Mouse (Mus musculus) T-helper 2 cell (primary cell): ENCODE measurements around the gene Rgs9bp.
"Not testable (repeated sequence)": the region's sequence is repeated elsewhere in the genome, so short reads cannot be mapped to it uniquely, and the experiment has no call there.

Experiments
- in situ Hi-C: fragments of 300-600 bp; cut with MboI, MseI; formaldehyde crosslinking; loops from one replicate; pipeline ENCODE4 v1.15.1; 2025; ENCODE audit warnings: high pct_unique_total_duplicates

The Rgs9bp gene

DNA sequence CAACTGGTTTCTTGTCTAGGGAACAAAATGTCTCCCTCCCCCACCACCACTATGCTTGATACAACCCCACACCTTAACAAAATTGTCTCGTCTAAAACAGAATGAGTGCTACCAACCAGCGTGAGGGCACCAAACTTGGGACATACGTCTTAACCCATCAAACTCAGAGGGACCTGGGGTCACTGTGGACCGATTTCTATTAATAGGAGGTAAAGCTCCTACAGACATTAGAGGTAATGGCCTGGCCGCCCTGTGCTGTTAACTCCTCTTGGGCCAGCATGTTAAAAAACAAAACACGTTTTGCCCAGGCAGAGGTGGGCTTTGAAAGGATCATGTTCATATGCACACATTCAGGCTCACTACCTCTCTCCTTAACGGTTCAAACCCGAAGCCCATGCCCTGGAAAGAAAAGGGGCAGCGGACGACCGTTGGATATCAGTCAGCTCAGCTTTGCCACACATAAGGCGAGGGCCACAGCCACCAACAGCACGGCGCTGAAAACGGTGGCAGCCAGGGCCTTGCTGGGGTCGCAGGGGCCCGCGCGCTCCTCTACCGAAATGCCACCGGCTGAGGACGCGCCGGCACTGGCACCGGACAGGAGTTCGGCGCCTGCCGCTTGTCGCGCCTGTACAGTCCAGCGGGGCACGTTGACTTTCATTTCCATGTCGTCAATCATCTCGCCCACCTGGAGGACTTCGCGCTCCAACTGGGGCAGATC, 1.2 kb downstream of the Rgs9bp start:
- in situ Hi-C loops = loop anchor here (10.0 kb wide), 1 partner anchor 269 kb away; the partner anchor contains the start of gene Gpatch1

GRCm38 (mm10) chr7:35583476-35584025, 1.8 kb downstream of the Rgs9bp start:
- in situ Hi-C loops = loop anchor here (10.0 kb wide), 1 partner anchor 269 kb away; the partner anchor contains the start of gene Gpatch1

DNA sequence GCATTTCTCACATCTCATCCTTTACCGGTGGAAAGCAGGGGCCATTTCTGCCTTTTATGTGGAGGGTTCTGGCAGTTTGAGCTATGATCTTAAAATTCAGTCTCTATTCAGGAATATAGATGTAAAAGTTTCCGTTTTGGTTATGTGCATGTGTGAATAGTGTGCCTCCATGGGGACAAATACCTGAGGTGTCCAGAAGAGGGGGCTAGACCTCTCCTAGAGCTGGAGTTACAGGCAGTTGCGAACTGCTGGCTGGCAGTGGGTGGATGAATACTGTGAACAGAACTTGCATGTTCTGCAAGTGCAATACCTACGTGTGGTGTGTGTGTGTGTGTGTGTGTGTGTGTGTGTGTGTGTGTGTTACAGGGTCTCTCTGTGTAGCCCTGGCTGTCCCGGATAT, 2.7 kb downstream of the Rgs9bp start:
- in situ Hi-C loops = loop anchor here (10.0 kb wide), 1 partner anchor 268 kb away; the partner anchor contains the start of gene Gpatch1

DNA sequence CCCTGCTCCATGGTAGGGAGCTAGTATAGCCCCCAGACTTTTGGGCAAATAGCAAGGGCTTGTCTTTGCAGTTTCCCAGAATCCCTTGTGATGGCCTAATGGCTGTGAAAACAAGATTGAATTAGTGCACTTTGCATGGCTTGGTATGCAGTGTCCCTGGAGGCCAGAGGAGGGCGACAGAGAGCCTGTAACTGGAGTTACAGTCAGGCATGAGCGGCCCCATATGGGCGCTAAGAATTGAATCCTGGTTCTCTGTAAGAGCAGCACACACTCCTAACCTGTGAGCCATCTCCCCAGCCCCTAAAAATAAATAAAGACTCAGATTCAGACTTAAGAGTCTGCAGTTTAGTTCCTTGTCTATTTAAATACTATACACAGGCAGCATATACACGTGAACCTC, 5.5 kb downstream of the Rgs9bp start:
- in situ Hi-C loops = loop anchor here (10.0 kb wide), 1 partner anchor 265 kb away; the partner anchor contains the start of gene Gpatch1

DNA sequence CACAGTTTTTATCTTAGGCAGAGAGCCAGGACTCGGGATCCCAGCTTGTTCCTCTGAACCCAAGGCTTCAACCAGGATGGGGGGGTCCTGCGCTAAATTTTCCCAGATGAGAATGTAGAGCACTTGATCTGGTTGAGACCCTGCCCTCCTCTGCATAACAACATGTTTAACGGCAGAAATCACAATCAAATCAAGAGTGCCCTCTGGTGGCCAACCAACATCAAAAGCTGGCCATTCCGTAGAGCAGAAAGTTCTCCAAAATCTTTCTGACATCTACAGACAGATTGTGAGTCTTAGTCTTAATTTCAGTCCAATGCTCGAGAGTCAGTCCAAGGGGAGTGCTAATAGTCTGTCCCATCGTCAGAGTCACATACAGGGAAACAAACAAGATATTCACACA, 14.5 kb downstream of the Rgs9bp start:
- in situ Hi-C loops = not testable (repeated sequence)

- in situ Hi-C loops = not testable (repeated sequence)
Measured at GRCm38 (mm10) chr7:35569724-35570123, 15.7 kb downstream of the Rgs9bp start.

GRCm38 (mm10) chr7:35565965-35566364, 19.4 kb downstream of the Rgs9bp start:
- in situ Hi-C loops = not testable (repeated sequence)

DNA sequence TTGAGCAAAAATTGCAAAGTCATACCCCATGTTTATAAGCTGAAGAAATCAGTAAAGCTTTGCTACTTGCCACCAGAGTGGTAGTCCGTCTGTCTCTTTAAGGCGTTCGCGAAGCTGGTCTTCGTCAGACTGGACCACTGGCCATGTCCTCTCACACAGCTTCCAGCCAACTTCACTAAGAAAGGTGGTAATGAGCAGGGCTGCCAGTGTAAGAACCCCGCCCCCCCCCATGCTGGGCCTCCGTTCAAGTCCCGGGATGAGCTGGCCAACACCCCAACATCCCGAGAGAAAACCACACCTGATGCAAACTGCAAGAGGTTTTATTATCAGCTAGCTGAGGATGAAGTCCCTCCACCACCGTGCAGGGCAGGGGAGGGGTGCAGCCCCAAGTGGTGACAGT, 20.5 kb downstream of the Rgs9bp start:
- in situ Hi-C loops = not testable (repeated sequence)

- in situ Hi-C loops = no loop called here
Measured at GRCm38 (mm10) chr7:35564067-35564865, 21.1 kb downstream of the Rgs9bp start.

- in situ Hi-C loops = no loop called here
Measured at GRCm38 (mm10) chr7:35563071-35563470, 22.3 kb downstream of the Rgs9bp start.

GRCm38 (mm10) chr7:35559838-35560237, 25.5 kb downstream of the Rgs9bp start:
- in situ Hi-C loops = no loop called here

DNA sequence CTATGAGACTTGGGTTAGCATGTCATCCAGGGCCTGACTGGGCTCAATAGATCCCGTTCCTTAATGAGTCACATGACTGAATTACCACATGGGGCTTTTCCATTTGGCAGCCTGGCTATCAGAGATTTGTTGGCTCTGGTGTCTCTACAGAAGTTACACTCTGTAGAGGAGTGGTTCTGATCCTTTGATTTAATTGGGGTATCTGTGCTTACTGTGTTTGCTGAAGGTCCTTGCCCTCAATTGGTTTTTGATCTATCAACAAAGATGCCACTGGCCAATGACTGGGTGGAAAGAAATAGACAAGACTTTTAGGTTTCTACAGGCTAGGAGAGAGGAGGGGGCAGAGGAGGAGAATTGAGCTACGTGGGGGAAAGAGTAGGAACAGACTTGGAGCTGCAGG, 26.7 kb downstream of the Rgs9bp start:
- in situ Hi-C loops = no loop called here

DNA sequence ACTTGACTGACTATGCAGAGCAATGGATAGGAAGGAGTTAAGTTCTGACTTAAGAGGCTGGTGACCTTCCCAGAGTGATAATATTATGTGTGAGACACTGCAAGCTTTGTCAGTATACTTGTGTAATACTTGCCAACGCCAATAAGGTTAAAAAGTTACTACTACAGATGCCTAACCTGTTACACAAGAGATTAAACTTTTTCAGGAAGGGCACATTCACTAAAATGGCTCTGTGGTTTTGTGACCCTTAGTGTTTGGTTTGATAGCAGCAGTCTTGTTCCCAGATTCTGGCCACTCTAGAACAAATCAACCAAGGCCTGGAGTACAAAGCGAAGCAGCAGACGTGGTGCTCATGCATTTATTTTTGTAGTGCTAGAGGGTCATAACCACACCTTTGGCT, 27.8 kb downstream of the Rgs9bp start:
- in situ Hi-C loops = no loop called here

- in situ Hi-C loops = no loop called here
Measured at GRCm38 (mm10) chr7:35556905-35557304, 28.5 kb downstream of the Rgs9bp start.

GRCm38 (mm10) chr7:35556205-35556603, 29.2 kb downstream of the Rgs9bp start, which contains the start of gene Nudt19:
TSS of gene Nudt19 (minus strand) at chr7:35556304.
- in situ Hi-C loops = no loop called here

DNA sequence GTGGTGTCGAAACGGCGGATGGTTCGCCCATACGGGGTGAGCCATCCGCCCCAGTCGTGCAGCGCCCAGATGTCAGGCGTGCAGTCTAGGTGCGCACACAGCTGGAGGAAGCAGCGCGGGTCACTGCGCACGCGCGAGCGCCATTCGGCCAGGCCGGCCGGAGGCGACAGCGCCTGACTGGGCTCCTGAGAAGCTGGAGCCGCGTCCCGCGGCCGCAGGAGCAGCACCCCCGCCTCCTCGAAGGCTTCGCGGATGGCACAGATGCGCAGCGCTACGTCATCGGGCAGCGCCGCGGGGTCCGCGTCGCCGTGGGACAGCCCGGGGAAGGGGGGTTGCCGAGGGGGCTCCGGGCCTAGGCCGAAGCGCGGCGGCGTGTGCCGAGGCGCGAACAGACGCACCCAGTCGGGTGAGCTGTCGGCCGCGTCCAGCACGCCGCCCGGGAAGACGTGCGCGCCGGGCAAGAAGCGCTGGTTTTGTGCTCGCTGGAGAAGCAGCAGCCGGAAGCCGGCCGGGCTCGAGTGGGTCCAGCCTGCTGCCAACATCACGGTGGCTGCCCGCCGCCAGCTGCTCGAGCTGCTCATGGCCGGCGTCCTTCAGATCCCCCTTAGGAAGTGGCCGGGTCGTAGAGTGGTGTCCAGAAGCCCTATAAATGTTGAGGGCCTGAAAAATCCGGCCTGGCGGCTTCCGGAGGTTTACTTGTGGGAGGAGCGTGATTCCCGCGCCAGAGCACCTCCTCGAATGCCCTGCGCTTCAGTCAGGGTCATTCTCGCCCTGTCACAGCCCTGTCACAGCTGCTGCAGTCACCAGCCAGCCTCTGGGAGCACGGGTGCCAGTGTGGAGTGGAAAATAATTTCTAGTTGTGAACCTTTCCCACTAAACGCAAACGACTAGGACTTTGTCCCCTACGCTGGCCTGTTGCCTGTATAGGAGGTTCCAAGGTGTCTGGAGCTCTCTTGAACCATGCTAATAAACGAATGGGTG, 29.9 kb downstream of the Rgs9bp start:
- in situ Hi-C loops = no loop called here

DNA sequence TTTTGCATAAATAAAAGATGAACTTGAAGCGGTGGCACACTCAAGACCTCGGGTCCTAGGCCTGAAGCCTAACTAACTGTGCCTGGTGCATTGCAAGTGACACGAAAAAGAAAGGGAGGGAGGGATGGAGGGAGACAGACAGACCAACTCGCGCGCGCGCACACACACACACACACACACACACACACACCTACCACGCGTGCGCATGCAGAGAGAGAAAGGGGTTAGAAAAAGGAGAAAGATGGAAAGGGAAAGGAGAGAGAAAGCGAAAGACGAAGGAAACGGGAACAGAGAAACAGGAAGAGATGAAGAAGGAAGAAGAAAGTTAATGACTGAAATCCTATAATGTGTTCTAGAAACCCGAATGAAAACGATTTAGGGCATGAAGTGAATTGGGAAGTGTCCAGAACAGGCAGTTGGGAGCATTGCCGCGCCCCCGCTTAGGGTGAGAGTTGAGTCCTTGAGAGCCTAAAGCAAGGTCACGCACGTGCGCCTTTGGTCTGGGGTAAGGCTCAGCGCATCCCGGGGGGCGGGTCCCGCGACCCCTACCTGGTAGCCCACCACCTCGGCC, 30.7 kb downstream of the Rgs9bp start:
- in situ Hi-C loops = no loop called here

DNA sequence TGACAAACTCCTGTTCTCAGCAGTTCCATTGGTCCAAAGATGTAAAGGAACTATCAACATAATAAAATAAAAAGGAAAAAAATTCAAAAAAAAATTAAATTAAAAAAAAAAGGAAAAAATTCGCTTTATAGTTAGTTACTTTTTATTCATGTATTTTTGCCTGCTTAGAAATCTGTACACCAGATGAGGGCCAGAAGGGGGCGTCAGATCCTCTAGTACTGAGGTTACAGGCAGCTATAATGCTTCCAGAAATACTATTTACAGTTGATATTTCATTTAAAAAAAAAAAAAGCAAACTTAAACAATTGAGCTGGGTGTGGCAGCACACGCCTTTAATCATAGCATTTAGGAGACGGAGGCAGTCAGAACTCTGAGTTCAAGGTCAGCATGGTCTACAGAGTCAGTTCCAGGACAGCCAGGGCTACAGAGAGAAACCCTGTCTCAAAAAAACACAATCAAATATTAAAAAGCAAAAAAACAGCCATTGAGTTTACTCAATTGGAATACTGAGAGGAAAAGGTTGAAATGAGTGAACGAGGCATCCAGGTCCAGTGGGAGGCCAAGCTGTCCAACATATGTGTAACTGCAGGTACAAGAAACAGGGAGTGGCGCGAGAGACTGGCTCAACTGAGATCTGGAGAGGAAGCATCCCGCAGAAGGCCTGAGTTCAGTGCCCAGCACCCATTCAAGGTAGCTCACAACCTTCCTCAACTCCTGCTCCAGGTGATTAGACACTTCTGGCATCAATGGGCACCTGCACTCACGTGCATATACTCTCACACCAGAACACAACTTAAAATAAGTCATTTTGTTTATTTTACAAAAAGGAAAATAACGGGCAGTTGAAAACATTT, 31.4 kb downstream of the Rgs9bp start:
- in situ Hi-C loops = no loop called here

DNA sequence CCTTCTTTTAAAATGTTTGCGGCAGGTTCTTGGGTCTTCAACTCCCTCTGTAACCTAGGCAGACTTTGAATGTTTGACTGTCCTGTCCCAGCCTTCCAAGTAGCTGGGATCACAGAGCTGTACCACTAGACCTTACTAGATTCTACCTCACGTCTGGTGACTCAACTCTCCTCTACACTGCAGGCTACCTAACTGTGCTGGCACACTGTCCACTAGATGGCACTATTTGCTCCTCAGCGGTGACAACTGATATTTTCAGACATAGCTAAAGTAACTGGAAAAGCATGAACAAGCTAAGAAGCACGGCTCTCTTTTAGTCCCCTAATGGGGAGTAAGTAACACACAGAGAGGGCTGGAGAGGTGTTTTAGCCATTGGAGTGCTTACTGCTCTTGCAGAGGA, 39.5 kb downstream of the Rgs9bp start:
- in situ Hi-C loops = no loop called here

DNA sequence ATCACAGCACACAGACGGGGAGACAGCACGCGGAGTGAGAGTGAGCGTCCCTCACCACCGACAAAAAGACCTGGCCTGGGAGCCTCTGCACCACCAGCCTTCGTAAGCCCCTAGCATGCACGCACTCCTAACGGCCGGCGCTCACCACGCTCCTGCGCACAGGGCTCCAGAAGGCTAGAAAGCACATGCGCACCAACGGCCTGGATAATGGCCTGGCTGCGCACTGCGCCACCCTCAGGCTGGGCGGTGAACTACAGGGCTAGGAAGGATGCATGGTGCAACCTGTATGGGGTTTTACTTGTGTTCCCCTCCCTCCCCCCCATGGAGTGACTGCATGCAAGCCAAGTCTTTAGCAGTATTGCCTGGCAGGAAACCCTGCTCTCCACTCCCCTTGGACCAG, 47.8 kb downstream of the Rgs9bp start, which contains the start of gene Tdrd12:
Tdrd12 (minus strand) TSS at position 184 of the 400 bp plus-strand sequence.
- in situ Hi-C loops = no loop called here
